Mouse (Mus musculus) stomach, embryonic 16.5 days (tissue): ENCODE data around the gene Slit3. TPM values are rescaled to one million over a fixed set of nuclear protein-coding genes. Genes with fewer than 3 reads are reported as not detected.

Experiments
- ATAC-seq: fragments of 200-750 bp; cut with Nextera tagmentation; 2 replicates; pipeline ENCODE4 v1.8.0; 2017; ENCODE audit warnings: moderate number of reproducible peaks, moderate TSS enrichment; ENCODE audit not compliant: insufficient read depth, low FRiP score
- H3K27ac ChIP-seq: fragments of 300-500 bp; sonication (generic); 2 replicates; pipeline ENCODE4 v1.5.1; 2014; ENCODE audit warnings: low read length
- H3K27me3 ChIP-seq: fragments of 300-500 bp; sonication (generic); 2 replicates; pipeline ENCODE4 v1.6.1; 2014; ENCODE audit warnings: low read length, control low read depth, mixed read lengths; ENCODE audit not compliant: control insufficient read depth, insufficient read depth
- H3K36me3 ChIP-seq: fragments of 300-500 bp; sonication (generic); 2 replicates; pipeline ENCODE4 v1.6.1; 2014; ENCODE audit warnings: low read length; ENCODE audit not compliant: control insufficient read depth, insufficient read depth
- H3K4me1 ChIP-seq: fragments of 300-500 bp; sonication (generic); 2 replicates; pipeline ENCODE4 v1.6.1; 2014; ENCODE audit warnings: low read length, control low read depth, mixed read lengths; ENCODE audit not compliant: control insufficient read depth, insufficient read depth
- H3K4me2 ChIP-seq: fragments of 300-500 bp; sonication (generic); 2 replicates; pipeline ENCODE4 v1.6.1; 2014; ENCODE audit warnings: low read depth, low read length, mixed read lengths
- H3K4me3 ChIP-seq: fragments of 300-500 bp; sonication (generic); replicated peaks from 2 replicates; pipeline ENCODE4 v1.5.1; 2014; ENCODE audit warnings: mild to moderate bottlenecking, low read length
- H3K9ac ChIP-seq: fragments of 300-500 bp; sonication (generic); 2 replicates; pipeline ENCODE4 v1.6.1; 2014; ENCODE audit warnings: low read length
- H3K9me3 ChIP-seq: fragments of 300-500 bp; sonication (generic); replicated peaks from 2 replicates; pipeline ENCODE4 v1.6.1; 2016; ENCODE audit warnings: low read length, control low read depth; ENCODE audit not compliant: control insufficient read depth
- WGBS: fragments of 180-500 bp; shearing (Covaris S2); extraction: QIAGEN DNeasy Blood & Tissue Kit; methylation state at CpG from one replicate; pipeline ENCODE4 v1.1.7; 2014; 5-methylcytosine and 5-hydroxymethylcytosine counted together
- polyA plus RNA-seq: library from polyadenylated mRNA; unstranded; fragments of >200 nt; fragmentation: Nextera tagmentation; extraction: Ambion mirVana; gene quantifications from 2 replicates; pipeline ENCODE4 v1.2.1, GENCODE M21; 2015

Gene Slit3
- polyA plus RNA-seq, 1 experiment from 2014 or later: 9.4 TPM

- Histone ChIP-seq H3K27me3 (no peaks in the 10 kb centered on the region), H3K9me3 (no peaks in the 10 kb centered on the region), H3K9ac (no peak overlapping the region), H3K4me2 (no peak overlapping the region), H3K4me1 (no peaks in the 10 kb centered on the region), H3K4me3 (no peak overlapping the region), H3K36me3 (no peaks in the 10 kb centered on the region), H3K27ac (no peak overlapping the region)
- peak; percentile 29; the same call in 1 of the 2 replicates for ATAC-seq
- WGBS: 16% methylated on average over 5 of the region's 5 CpGs
Measured at GRCm38 (mm10) chr11:35693136-35693535, 572.1 kb downstream of the Slit3 start.

GRCm38 (mm10) chr11:35693625-35694024 lies 572.6 kb downstream of the Slit3 start:
- Histone ChIP-seq H3K4me2 (no peak overlapping the region), H3K9ac (no peak overlapping the region), H3K27me3 (no peaks in the 10 kb centered on the region), H3K9me3 (no peaks in the 10 kb centered on the region), H3K4me3 (no peak overlapping the region), H3K36me3 (no peaks in the 10 kb centered on the region), H3K4me1 (no peaks in the 10 kb centered on the region), H3K27ac (no peak overlapping the region)
- 84% methylated on average over 7 of the region's 7 CpGs for WGBS
- no peak for ATAC-seq

GRCm38 (mm10) chr11:35697476-35697875 lies 576.5 kb downstream of the Slit3 start:
- Histone ChIP-seq H3K27ac (no peak overlapping the region), H3K4me1 (no peaks in the 10 kb centered on the region), H3K27me3 (no peaks in the 10 kb centered on the region), H3K4me2 (no peak overlapping the region), H3K4me3 (no peak overlapping the region), H3K9ac (no peak overlapping the region), H3K36me3 (no peaks in the 10 kb centered on the region), H3K9me3 (no peaks in the 10 kb centered on the region)
- 87% methylated on average over 7 of the region's 7 CpGs for WGBS
- no peak for ATAC-seq

- no peaks in the 10 kb centered on the region for H3K9me3 ChIP-seq
- no peak for ATAC-seq
- H3K27me3 ChIP-seq: no peaks in the 10 kb centered on the region
- no peak overlapping the region for H3K4me3 ChIP-seq
- no peak overlapping the region for H3K4me2 ChIP-seq
- H3K4me1 ChIP-seq: no peaks in the 10 kb centered on the region
- no peak overlapping the region for H3K9ac ChIP-seq
- WGBS: 83% methylated on average over 5 of the region's 5 CpGs
- H3K27ac ChIP-seq: no peak overlapping the region
- 0 out of 2 replicates have a peak, but pooled peaks cover 5% of the 10 kb centered on the region for H3K36me3 ChIP-seq
Measured at GRCm38 (mm10) chr11:35698901-35699300, 577.9 kb downstream of the Slit3 start.

- Histone ChIP-seq H3K9ac (no peak overlapping the region), H3K27me3 (no peaks in the 10 kb centered on the region), H3K36me3 (peaks cover 5% of the 10 kb centered on the region; the same call in 1 of the 2 replicates), H3K4me3 (no peak overlapping the region), H3K4me2 (no peak overlapping the region), H3K9me3 (no peaks in the 10 kb centered on the region), H3K4me1 (no peaks in the 10 kb centered on the region), H3K27ac (no peak overlapping the region)
- no peak for ATAC-seq
- 69% methylated on average over 4 of the region's 4 CpGs for WGBS
Measured at GRCm38 (mm10) chr11:35703471-35703870, 582.4 kb downstream of the Slit3 start.

- no peaks in the 10 kb centered on the region for H3K9me3 ChIP-seq
- H3K4me1 ChIP-seq: no peaks in the 10 kb centered on the region
- no peak overlapping the region for H3K27ac ChIP-seq
- ATAC-seq: no peak
- peaks cover 5% of the 10 kb centered on the region; the same call in 1 of the 2 replicates for H3K36me3 ChIP-seq
- no peaks in the 10 kb centered on the region for H3K27me3 ChIP-seq
- no peak overlapping the region for H3K4me3 ChIP-seq
- 94% methylated on average over 13 of the region's 13 CpGs for WGBS
- H3K4me2 ChIP-seq: no peak overlapping the region
- H3K9ac ChIP-seq: no peak overlapping the region
Measured at GRCm38 (mm10) chr11:35704381-35704780, 583.4 kb downstream of the Slit3 start.

GRCm38 (mm10) chr11:35704927-35705326 lies 583.9 kb downstream of the Slit3 start:
- 88% methylated on average over 5 of the region's 5 CpGs for WGBS
- Histone ChIP-seq H3K9ac (no peak overlapping the region), H3K4me2 (no peak overlapping the region), H3K27me3 (no peaks in the 10 kb centered on the region), H3K9me3 (no peaks in the 10 kb centered on the region), H3K27ac (no peak overlapping the region), H3K4me1 (no peaks in the 10 kb centered on the region), H3K4me3 (no peak overlapping the region), H3K36me3 (peaks cover 5% of the 10 kb centered on the region; the same call in 1 of the 2 replicates)
- no peak for ATAC-seq

- Histone ChIP-seq H3K4me2 (no peak overlapping the region), H3K36me3 (peaks cover 5% of the 10 kb centered on the region; the same call in 1 of the 2 replicates), H3K9ac (no peak overlapping the region), H3K4me3 (no peak overlapping the region), H3K4me1 (no peaks in the 10 kb centered on the region), H3K9me3 (no peaks in the 10 kb centered on the region), H3K27me3 (no peaks in the 10 kb centered on the region), H3K27ac (no peak overlapping the region)
- 93% methylated on average over 12 of the region's 12 CpGs for WGBS
- no peak for ATAC-seq
Measured at GRCm38 (mm10) chr11:35707431-35707830, 586.4 kb downstream of the Slit3 start.

GRCm38 (mm10) chr11:35711314-35711713 lies 590.3 kb downstream of the Slit3 start:
- 86% methylated on average over 6 of the region's 6 CpGs for whole genome bisulfite sequencing
- no peak for ATAC-seq

GRCm38 (mm10) chr11:35718881-35719280 lies 597.9 kb downstream of the Slit3 start:
- H3K27me3 ChIP-seq: no peaks in the 10 kb centered on the region
- H3K4me3 ChIP-seq: no peak overlapping the region
- no peak overlapping the region for H3K9ac ChIP-seq
- no peak for ATAC-seq
- H3K9me3 ChIP-seq: no peaks in the 10 kb centered on the region
- no peak overlapping the region for H3K4me2 ChIP-seq
- 91% methylated on average over 1 of the region's 1 CpGs for WGBS
- no peak overlapping the region for H3K27ac ChIP-seq
- H3K4me1 ChIP-seq: no peaks in the 10 kb centered on the region
- H3K36me3 ChIP-seq: no peaks in the 10 kb centered on the region

More at GRCm38 (mm10) chr11:35711314-35711713, 590.3 kb downstream of the Slit3 start:
- Histone ChIP-seq H3K27ac (no peak overlapping the region), H3K27me3 (no peaks in the 10 kb centered on the region), H3K4me2 (no peak overlapping the region), H3K36me3 (no peaks in the 10 kb centered on the region), H3K4me3 (no peak overlapping the region), H3K4me1 (no peaks in the 10 kb centered on the region), H3K9me3 (no peaks in the 10 kb centered on the region), H3K9ac (no peak overlapping the region)
